Mouse (Mus musculus) neural tube, embryonic 13.5 days (tissue): ENCODE measurements around the gene Knop1. TPM values are rescaled to one million over a fixed set of nuclear protein-coding genes. Genes with fewer than 3 reads are reported as not detected.

ENCODE experiments used
- ATAC-seq: fragments of 200-750 bp; cut with Nextera tagmentation; 2 replicates; pipeline ENCODE4 v1.8.0; 2017; ENCODE audit warnings: low read depth, mild to moderate bottlenecking, moderate TSS enrichment, moderate library complexity
- H3K27ac ChIP-seq: fragments of 300-500 bp; sonication (generic); replicated peaks from 2 replicates; pipeline ENCODE4 v1.5.1; 2015; ENCODE audit warnings: moderate library complexity, mild to moderate bottlenecking, inconsistent platforms
- H3K27me3 ChIP-seq: fragments of 300-500 bp; sonication (generic); 2 replicates; pipeline ENCODE4 v1.6.1; 2015; ENCODE audit warnings: mild to moderate bottlenecking, inconsistent platforms
- H3K36me3 ChIP-seq: fragments of 300-500 bp; sonication (generic); 2 replicates; pipeline ENCODE4 v1.6.1; 2015; ENCODE audit warnings: mild to moderate bottlenecking, inconsistent platforms
- H3K4me1 ChIP-seq: fragments of 300-500 bp; sonication (generic); replicated peaks from 2 replicates; pipeline ENCODE4 v1.6.1; 2015; ENCODE audit warnings: inconsistent platforms
- H3K4me2 ChIP-seq: fragments of 300-500 bp; sonication (generic); 2 replicates; pipeline ENCODE4 v1.6.1; 2015; ENCODE audit warnings: inconsistent platforms, mild to moderate bottlenecking, moderate library complexity
- H3K4me3 ChIP-seq: fragments of 300-500 bp; sonication (generic); 2 replicates; pipeline ENCODE4 v1.5.1; 2015; ENCODE audit warnings: mild to moderate bottlenecking, inconsistent platforms
- H3K9ac ChIP-seq: fragments of 300-500 bp; sonication (generic); 2 replicates; pipeline ENCODE4 v1.6.1; 2015; ENCODE audit warnings: moderate library complexity, mild to moderate bottlenecking, inconsistent platforms
- H3K9me3 ChIP-seq: fragments of 300-500 bp; sonication (generic); 2 replicates; pipeline ENCODE4 v1.6.1; 2016; ENCODE audit warnings: inconsistent platforms
- WGBS: fragments of 180-500 bp; shearing (Covaris S2); methylation state at CpG from one replicate; pipeline ENCODE4 v1.1.7; 2015; 5-methylcytosine and 5-hydroxymethylcytosine counted together
- polyA plus RNA-seq: library from polyadenylated mRNA; unstranded; fragments of >200 nt; fragmentation: Nextera tagmentation; extraction: Ambion mirVana; gene quantifications from 2 replicates; pipeline ENCODE4 v1.2.1, GENCODE M21; 2015

Gene Knop1
- polyA plus RNA-seq, 1 experiment from 2014 or later, result 86.4 TPM

DNA sequence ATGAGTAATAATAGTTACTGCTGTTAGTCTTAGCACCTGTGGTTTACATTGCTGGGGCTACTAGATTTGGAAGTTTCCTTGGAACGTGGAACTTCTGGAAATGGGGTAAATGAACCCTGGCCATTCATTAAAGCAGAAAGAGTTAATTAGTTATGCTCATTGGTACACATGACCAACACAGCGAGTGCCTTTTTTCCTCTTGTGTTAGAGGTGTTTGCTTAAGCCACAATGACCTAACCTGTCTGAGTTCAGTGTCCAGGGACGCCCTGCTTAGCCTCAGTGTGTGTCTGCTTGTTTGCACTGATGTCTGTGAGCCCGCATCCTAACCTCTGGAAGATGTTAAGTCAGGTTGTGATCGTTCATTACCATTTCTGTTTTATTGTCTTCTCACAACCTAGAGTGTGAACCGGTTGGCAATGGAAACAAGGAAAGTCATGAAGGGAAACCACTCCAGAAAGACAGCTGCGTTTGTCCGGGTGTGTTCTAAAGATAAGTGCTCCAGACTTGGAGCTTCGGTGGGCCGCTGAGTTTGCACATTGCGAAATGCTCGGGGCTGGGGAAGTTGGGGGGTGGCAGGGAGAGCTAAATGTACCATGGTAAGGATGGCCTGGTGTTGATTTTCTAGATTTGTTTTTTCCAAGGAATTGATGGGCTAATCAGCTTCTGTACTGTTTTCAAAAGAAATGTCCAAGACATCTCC, 44.5 kb downstream of the Knop1 start:
- Histone ChIP-seq H3K36me3 (peaks cover 64% of the 10 kb centered on the region), H3K27me3 (no peaks in the 10 kb centered on the region), H3K9ac (no peak overlapping the region), H3K4me1 (no peaks in the 10 kb centered on the region), H3K4me2 (no peak overlapping the region), H3K9me3 (no peaks in the 10 kb centered on the region), H3K4me3 (no peak overlapping the region), H3K27ac (no peak overlapping the region)
- ATAC-seq, result no peak
- 80% methylated on average over 12 of the region's 12 CpGs for WGBS

- Histone ChIP-seq H3K9me3 (no peaks in the 10 kb centered on the region), H3K27me3 (no peaks in the 10 kb centered on the region), H3K9ac (no peak overlapping the region), H3K27ac (no peak overlapping the region), H3K4me2 (no peak overlapping the region), H3K4me1 (no peaks in the 10 kb centered on the region), H3K36me3 (peaks cover 66% of the 10 kb centered on the region), H3K4me3 (no peak overlapping the region)
- WGBS, result 74% methylated on average over 8 of the region's 8 CpGs
- no peak for ATAC-seq
Measured at GRCm38 (mm10) chr7:118807899-118808298, 48.2 kb downstream of the Knop1 start.

GRCm38 (mm10) chr7:118806631-118807411, 49.2 kb downstream of the Knop1 start:
- Histone ChIP-seq H3K27me3 (no peaks in the 10 kb centered on the region), H3K36me3 (peaks cover 73% of the 10 kb centered on the region), H3K27ac (no peak overlapping the region; the same call in 1 of the 2 replicates), H3K9ac (no peak overlapping the region), H3K4me1 (no peaks in the 10 kb centered on the region), H3K4me2 (no peak overlapping the region), H3K9me3 (no peaks in the 10 kb centered on the region), H3K4me3 (no peak overlapping the region)
- no peak for ATAC-seq
- 73% methylated on average over 16 of the region's 16 CpGs for WGBS

- peaks cover 75% of the 10 kb centered on the region for H3K36me3 ChIP-seq
- H3K4me1 ChIP-seq, result no peaks in the 10 kb centered on the region
- ATAC-seq, result no peak
- H3K27me3 ChIP-seq, result no peaks in the 10 kb centered on the region
- no peak overlapping the region for H3K4me2 ChIP-seq
- 94% methylated on average over 8 of the region's 8 CpGs for WGBS
- no peak overlapping the region for H3K4me3 ChIP-seq
- no peaks in the 10 kb centered on the region for H3K9me3 ChIP-seq
- no peak overlapping the region for H3K9ac ChIP-seq
- H3K27ac ChIP-seq, result no peak overlapping the region
Measured at GRCm38 (mm10) chr7:118803425-118803824, 52.6 kb downstream of the Knop1 start.

DNA sequence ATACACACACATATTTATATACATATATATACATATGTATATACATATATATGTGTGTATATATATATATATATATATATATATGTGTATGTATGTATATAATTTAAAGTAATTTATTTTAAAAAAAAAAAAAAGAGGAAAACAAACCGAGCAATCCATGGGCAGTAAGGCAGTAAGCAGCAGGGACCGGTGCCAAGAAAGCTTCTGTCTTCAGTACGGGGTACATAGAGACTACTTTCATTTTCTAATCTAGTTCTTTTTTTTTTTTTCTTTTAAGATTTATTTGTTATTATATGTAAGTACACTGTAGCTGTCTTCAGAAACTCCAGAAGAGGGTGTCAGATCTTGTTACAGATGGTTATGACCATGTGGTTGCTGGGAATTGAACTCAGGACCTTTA, 54.3 kb downstream of the Knop1 start:
- no peaks in the 10 kb centered on the region for H3K27me3 ChIP-seq
- ATAC-seq, result no peak
- H3K4me3 ChIP-seq, result no peak overlapping the region
- H3K9me3 ChIP-seq, result no peaks in the 10 kb centered on the region
- no peaks in the 10 kb centered on the region for H3K4me1 ChIP-seq
- 94% methylated on average over 3 of the region's 3 CpGs for WGBS
- H3K4me2 ChIP-seq, result no peak overlapping the region
- H3K27ac ChIP-seq, result no peak overlapping the region
- H3K9ac ChIP-seq, result no peak overlapping the region
- H3K36me3 ChIP-seq, result peaks cover 88% of the 10 kb centered on the region

DNA sequence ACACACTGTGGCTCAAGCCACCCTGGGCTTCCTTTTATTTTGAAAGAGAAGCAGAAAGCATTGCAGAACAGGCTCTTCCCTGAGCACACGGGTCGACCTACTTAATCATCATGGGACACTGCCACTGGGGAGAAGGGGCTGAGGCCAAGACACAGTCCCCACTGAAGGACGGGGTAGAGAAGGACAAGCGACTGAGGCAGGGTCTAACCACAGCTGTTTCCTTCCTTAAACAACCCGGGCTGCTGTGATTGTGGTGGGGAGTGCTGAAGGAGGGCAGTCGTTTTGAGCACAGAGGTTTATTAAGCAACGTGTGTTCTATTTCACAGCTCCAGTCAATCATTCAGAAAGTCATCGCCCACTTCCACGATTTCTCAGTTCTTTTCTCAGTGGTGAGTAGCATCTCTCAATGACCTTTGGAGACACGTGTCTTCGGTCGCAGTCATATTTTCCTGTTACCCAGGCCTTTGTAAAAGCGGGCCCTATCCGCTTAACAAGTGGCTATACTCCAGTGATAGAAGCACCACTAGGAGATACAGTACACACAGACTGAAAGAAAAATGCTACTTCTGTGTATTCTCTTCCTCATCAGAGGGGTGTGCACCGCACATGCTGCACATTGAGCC, 55.8 kb downstream of the Knop1 start:
- Histone ChIP-seq H3K9ac (no peak overlapping the region), H3K36me3 (peaks cover 94% of the 10 kb centered on the region), H3K4me3 (no peak overlapping the region), H3K27ac (no peak overlapping the region), H3K4me2 (no peak overlapping the region), H3K27me3 (no peaks in the 10 kb centered on the region), H3K4me1 (no peaks in the 10 kb centered on the region), H3K9me3 (no peaks in the 10 kb centered on the region)
- no peak for ATAC-seq
- WGBS, result 90% methylated on average over 15 of the region's 15 CpGs

DNA sequence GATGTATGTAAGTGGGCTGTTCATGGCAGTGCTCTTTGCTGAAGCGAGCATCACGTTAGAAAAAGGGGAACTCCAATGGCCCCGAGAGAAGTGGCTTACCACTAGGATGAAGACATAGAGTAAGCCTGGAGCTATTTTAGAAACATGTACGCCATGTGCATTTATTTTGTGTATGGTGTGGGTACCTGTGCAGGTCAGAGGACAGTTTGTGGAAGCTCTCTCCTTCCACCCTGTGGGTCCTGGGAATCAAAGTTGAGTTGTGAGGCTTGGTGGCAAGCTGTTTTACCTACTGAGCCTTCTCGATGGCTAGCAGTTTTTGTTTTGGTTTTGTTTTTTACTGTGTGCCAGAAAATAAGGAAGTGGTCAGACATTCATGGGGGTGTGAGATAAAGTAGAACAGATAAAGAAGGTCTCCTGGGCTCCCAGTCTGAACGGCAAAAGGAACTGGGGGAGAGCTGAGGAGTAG, 57.9 kb downstream of the Knop1 start:
- WGBS, result 89% methylated on average over 6 of the region's 6 CpGs
- peaks cover 94% of the 10 kb centered on the region for H3K36me3 ChIP-seq

GRCm38 (mm10) chr7:118797600-118797999, 58.5 kb downstream of the Knop1 start:
- WGBS, result 76% methylated on average over 7 of the region's 7 CpGs
- Histone ChIP-seq H3K9ac (no peak overlapping the region), H3K4me2 (no peak overlapping the region), H3K9me3 (no peaks in the 10 kb centered on the region), H3K27me3 (no peaks in the 10 kb centered on the region), H3K4me1 (no peaks in the 10 kb centered on the region), H3K4me3 (no peak overlapping the region), H3K27ac (no peak overlapping the region), H3K36me3 (peaks cover 93% of the 10 kb centered on the region)
- ATAC-seq, result no peak

More for the DNA sequence above, 57.9 kb downstream of the Knop1 start:
- H3K27me3 ChIP-seq, result no peaks in the 10 kb centered on the region
- H3K9ac ChIP-seq, result no peak overlapping the region
- no peak overlapping the region for H3K27ac ChIP-seq
- no peak for ATAC-seq
- H3K4me3 ChIP-seq, result no peak overlapping the region
- H3K4me2 ChIP-seq, result no peak overlapping the region
- no peaks in the 10 kb centered on the region for H3K9me3 ChIP-seq
- H3K4me1 ChIP-seq, result no peaks in the 10 kb centered on the region

GRCm38 (mm10) chr7:118796838-118797237, 59.2 kb downstream of the Knop1 start:
- no peak overlapping the region for H3K4me2 ChIP-seq
- H3K27me3 ChIP-seq, result no peaks in the 10 kb centered on the region
- H3K4me1 ChIP-seq, result no peaks in the 10 kb centered on the region
- no peak overlapping the region for H3K27ac ChIP-seq
- no peak overlapping the region for H3K9ac ChIP-seq
- no peaks in the 10 kb centered on the region for H3K9me3 ChIP-seq
- 95% methylated on average over 9 of the region's 9 CpGs for WGBS
- no peak overlapping the region for H3K4me3 ChIP-seq
- peaks cover 93% of the 10 kb centered on the region for H3K36me3 ChIP-seq
- ATAC-seq, result no peak

DNA sequence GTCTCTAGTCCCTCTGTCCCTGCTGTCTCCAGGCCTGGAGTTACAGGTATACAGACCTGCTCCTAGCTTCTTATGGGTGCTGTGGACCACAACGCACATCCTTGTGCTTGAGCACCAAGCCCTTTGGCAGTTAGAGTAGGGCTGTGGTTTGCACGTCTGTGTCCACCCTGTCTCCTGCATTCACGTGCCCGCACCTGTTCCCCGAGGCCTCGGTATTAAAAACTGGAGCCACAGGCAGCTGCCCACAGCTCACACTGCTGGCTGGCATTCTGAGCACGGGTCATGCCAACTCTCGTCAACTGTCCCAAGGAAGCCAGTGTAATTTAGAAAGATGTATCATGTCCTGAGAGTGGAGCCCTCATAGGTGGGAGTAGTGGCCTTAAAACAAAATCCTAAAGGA, 60.3 kb downstream of the Knop1 start:
- WGBS, result 92% methylated on average over 8 of the region's 8 CpGs
- Histone ChIP-seq H3K27me3 (no peaks in the 10 kb centered on the region), H3K36me3 (peaks cover 97% of the 10 kb centered on the region), H3K9ac (no peak overlapping the region), H3K9me3 (no peaks in the 10 kb centered on the region), H3K4me3 (no peak overlapping the region), H3K4me2 (no peak overlapping the region), H3K4me1 (no peaks in the 10 kb centered on the region), H3K27ac (no peak overlapping the region)
- ATAC-seq, result no peak

GRCm38 (mm10) chr7:118793899-118794298, 62.2 kb downstream of the Knop1 start:
- Histone ChIP-seq H3K4me3 (no peak overlapping the region), H3K27me3 (no peaks in the 10 kb centered on the region), H3K36me3 (peaks cover 89% of the 10 kb centered on the region), H3K4me1 (no peaks in the 10 kb centered on the region), H3K9ac (no peak overlapping the region), H3K4me2 (no peak overlapping the region), H3K9me3 (no peaks in the 10 kb centered on the region), H3K27ac (no peak overlapping the region)
- WGBS, result 82% methylated on average over 8 of the region's 8 CpGs
- no peak for ATAC-seq
